Mouse (Mus musculus): Measurements from ENCODE around the gene Eif3j1. TPM values are rescaled to one million over a fixed set of nuclear protein-coding genes. Genes with fewer than 3 reads are reported as not detected.

Eif3j1 gene
- polyA plus RNA-seq, 1 experiment from 2014 or later, result 10.0 TPM

DNA sequence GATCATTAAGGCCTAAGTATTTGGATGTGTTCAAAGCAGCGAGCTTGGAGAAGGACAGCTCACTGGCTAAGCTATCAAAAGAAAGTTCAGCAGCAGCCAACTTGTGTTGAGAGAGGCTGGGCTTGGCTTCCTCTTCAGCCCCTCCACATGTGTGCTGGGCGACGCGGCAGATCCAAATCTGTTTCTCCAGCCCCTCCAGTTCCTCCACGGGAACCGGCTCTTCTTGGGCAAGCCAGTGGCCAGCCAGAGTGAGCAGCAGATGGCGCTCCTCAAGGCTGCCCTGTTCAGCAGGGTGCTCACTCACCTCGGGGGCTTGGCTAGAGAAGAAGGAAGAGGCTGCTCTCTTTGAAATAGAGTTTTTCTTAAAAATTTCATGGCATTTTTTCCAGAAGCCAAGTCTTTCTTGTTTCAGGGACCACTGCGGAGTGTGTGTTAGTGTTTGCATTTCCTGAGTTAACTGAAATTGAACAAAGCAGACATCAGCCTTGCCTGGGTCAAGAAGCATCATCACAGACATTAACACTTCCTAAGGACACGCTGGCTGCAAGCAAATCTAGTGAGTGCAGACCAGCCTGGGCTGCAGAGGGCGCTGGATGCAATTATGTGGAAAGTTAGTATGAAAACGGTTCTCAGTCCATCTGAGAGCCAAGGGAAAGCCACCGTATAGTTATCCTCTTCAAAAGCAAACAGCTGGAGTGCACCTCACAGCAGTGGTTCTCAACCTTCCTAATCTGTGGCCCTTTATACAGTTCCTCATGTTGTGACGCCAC, 37.0 kb downstream of the Eif3j1 start:
- Histone ChIP-seq H3K4me2 (replicated peaks; ENCODE audit: low read depth, low read length) (no peak overlapping the region), H3K27me3 (replicated peaks; ENCODE audit: insufficient read depth, low read length) (no peaks in the 10 kb centered on the region), H3K4me3 (ENCODE audit: low read depth, low read length) (no peak overlapping the region), H3K4me1 (ENCODE audit: insufficient read depth, low read depth, low read length) (no peaks in the 10 kb centered on the region), H3K9ac (replicated peaks; ENCODE audit: low read depth) (no peak overlapping the region), H3K9me3 (ENCODE audit: low read length) (no peaks in the 10 kb centered on the region), H3K36me3 (ENCODE audit: insufficient read depth, low read length) (peaks cover 9% of the 10 kb centered on the region; the same call in 1 of the 2 replicates), H3K27ac (ENCODE audit: low read length) (no peak overlapping the region)
- peak; percentile 53 for DNase-seq (ENCODE audit: low spot score)
- peak; percentile 72 for ATAC-seq
- TF ChIP-seq EP300 (IDR thresholded peaks at IDR 0.05), result no peak
- TF ChIP-seq CTCF (IDR thresholded peaks at IDR 0.05), result peak; percentile 61
- 41% methylated on average over 14 of the region's 14 CpGs for WGBS

DNA sequence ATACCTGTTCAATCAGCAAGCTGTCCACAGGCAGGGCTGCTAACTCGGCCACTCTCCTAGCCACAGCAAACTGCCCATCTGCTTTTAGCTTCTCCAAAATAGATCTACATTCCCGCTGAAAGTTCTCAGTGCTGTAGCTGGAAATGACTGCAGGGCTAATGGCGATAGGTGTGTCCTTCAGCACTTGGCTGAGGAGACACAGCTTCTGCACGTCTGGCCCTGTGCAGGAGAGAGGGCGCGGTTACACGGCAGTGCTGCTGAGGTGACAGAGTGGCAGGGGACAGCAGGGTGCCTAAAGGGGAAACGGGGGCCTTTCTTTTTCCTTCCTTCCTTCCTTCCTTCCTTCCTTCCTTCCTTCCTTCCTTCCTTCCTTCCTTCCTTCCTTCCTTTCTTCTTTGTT, 37.9 kb downstream of the Eif3j1 start:
- Histone ChIP-seq H3K9ac (replicated peaks; ENCODE audit: low read depth) (no peak overlapping the region), H3K36me3 (ENCODE audit: insufficient read depth, low read length) (0 out of 2 replicates have a peak, but pooled peaks cover 9% of the 10 kb centered on the region), H3K4me3 (ENCODE audit: low read depth, low read length) (no peak overlapping the region), H3K27me3 (replicated peaks; ENCODE audit: insufficient read depth, low read length) (no peaks in the 10 kb centered on the region), H3K9me3 (ENCODE audit: low read length) (no peaks in the 10 kb centered on the region), H3K4me2 (replicated peaks; ENCODE audit: low read depth, low read length) (no peak overlapping the region), H3K27ac (ENCODE audit: low read length) (no peak overlapping the region), H3K4me1 (ENCODE audit: insufficient read depth, low read depth, low read length) (no peaks in the 10 kb centered on the region)
- no peak for DNase-seq (ENCODE audit: low spot score)
- ATAC-seq, result no peak
- TF ChIP-seq CTCF (IDR thresholded peaks at IDR 0.05) (no peak), EP300 (IDR thresholded peaks at IDR 0.05) (no peak)
- WGBS, result 75% methylated on average over 8 of the region's 8 CpGs

DNA sequence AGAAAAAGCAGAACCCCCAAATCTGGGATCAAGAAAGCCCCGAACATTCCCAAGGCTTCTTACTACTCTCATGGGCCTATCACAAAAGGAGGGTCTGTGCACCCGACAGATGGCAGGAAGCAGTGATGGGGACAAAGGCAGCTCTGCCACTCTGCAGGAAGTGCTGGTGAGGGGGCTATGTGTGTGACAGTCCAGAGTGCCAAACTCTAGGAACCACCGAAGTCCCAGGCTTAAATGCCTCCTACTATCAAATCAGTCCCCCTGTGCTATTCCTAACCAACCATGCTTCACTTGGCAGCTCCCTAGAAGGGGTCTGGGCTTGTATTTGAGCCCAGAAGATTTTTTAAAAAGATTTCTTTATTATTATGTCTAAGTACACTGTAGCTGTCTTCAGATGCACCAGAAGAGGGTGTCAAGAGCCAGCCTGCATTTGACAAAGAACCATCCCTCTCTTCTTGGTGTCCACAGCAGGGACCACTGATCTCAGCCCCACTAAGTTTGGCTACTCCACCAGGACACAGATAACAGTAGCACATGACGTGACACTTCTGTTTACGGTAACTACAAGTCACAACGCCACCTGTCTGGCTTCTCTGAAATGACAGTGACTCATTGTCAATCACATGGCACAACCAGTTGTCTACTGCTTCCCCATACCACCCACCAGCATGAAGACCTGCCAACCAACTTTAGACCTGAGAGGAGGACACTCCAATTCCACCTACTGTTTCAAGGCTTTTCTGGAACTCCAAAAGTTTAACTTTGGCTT, 41.0 kb downstream of the Eif3j1 start:
- no peak overlapping the region for H3K4me2 ChIP-seq (replicated peaks; ENCODE audit: low read depth, low read length)
- no peak overlapping the region for H3K27ac ChIP-seq (ENCODE audit: low read length)
- no peaks in the 10 kb centered on the region for H3K9me3 ChIP-seq (ENCODE audit: low read length)
- ATAC-seq (no peak), DNase-seq (ENCODE audit: low spot score) (no peak)
- H3K27me3 ChIP-seq (replicated peaks; ENCODE audit: insufficient read depth, low read length), result no peaks in the 10 kb centered on the region
- H3K36me3 ChIP-seq (ENCODE audit: insufficient read depth, low read length), result 0 out of 2 replicates have a peak, but pooled peaks cover 15% of the 10 kb centered on the region
- H3K4me3 ChIP-seq (ENCODE audit: low read depth, low read length), result no peak overlapping the region
- H3K9ac ChIP-seq (replicated peaks; ENCODE audit: low read depth), result no peak overlapping the region
- TF ChIP-seq CTCF (IDR thresholded peaks at IDR 0.05), result no peak; the same call in 1 of the 2 replicates
- no peak for TF ChIP-seq EP300 (IDR thresholded peaks at IDR 0.05)
- no peaks in the 10 kb centered on the region for H3K4me1 ChIP-seq (ENCODE audit: insufficient read depth, low read depth, low read length)
- WGBS, result 78% methylated on average over 6 of the region's 6 CpGs

DNA sequence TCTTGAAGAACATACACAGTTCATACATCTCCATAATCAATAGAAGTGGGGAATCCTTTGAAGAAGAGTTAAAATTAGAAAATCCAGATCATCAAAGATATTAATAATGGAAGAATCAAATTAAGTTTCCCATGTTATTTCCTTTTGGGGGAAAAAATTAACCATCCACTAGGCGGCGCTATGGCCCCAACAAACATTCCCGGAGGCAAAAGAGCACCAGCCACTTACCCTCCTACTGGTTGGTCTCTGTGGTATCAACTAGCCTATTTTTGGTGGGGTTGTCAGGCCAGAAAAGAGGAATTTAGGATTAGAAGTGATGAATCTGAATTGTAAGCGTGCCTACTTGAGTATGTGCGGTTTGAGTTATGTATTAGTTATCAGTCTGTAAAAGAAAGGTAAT, 41.6 kb downstream of the Eif3j1 start:
- Histone ChIP-seq H3K9me3 (ENCODE audit: low read length) (no peaks in the 10 kb centered on the region), H3K4me1 (ENCODE audit: insufficient read depth, low read depth, low read length) (no peaks in the 10 kb centered on the region), H3K4me3 (ENCODE audit: low read depth, low read length) (no peak overlapping the region), H3K9ac (replicated peaks; ENCODE audit: low read depth) (no peak overlapping the region), H3K4me2 (replicated peaks; ENCODE audit: low read depth, low read length) (no peak overlapping the region), H3K27me3 (replicated peaks; ENCODE audit: insufficient read depth, low read length) (no peaks in the 10 kb centered on the region), H3K27ac (ENCODE audit: low read length) (no peak overlapping the region), H3K36me3 (ENCODE audit: insufficient read depth, low read length) (0 out of 2 replicates have a peak, but pooled peaks cover 10% of the 10 kb centered on the region)
- TF ChIP-seq EP300 (IDR thresholded peaks at IDR 0.05) (no peak), CTCF (IDR thresholded peaks at IDR 0.05) (peak; percentile 84)
- DNase-seq (ENCODE audit: low spot score), result peak; percentile 70
- 33% methylated on average over 5 of the region's 5 CpGs for WGBS
- ATAC-seq, result no peak

DNA sequence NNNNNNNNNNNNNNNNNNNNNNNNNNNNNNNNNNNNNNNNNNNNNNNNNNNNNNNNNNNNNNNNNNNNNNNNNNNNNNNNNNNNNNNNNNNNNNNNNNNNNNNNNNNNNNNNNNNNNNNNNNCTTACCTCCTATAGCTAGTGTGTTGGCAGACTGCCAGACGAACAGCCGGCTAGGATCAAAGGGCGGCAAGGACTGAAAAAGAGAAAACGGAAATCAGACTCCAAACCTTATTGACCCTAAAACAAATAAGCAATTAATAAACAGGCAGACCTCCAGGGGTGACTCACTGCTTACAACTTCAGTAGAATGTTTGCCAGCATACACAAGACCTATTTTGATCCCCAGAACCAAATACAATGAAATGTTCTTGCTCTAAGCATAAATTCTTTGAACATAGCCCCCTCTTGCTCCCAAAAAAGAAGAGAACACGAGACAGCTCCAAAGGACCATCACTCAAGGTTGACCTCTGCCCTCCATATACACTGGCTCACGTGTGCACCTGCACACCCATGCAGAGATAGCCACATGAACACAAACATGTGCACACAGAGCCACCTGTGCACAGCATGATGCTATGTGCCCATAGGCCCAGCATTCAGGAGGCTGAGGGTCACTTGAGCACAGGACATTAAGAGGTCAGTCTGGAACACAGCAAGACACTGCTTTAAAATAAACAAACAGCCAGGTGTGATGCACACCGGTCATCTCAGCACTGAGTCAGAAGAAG, 53.5 kb downstream of the Eif3j1 start:
- no peak overlapping the region for H3K27ac ChIP-seq (ENCODE audit: low read length)
- ATAC-seq (peak; percentile 41), DNase-seq (ENCODE audit: low spot score) (peak; percentile 51)

DNA sequence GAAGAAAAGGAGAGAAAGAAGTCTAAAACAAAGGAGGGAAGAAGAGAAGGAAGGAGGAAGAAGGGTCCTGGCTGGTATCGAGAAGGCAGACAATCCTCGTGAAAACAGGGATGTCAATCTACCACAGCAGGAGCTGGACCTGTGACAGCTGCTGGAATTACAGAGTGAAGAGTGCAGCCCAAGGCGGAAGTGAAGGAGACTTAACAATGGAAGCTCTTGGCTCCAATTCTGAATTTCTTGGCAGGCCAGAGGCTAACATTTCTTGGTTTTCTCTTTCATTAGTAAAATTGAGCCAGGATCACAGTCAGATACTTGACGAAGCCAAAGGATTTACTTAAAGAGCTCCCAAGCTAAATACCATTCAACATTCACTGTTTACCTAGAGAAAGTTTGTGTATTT, 58.1 kb downstream of the Eif3j1 start:
- H3K4me1 ChIP-seq (ENCODE audit: insufficient read depth, low read depth, low read length), result no peaks in the 10 kb centered on the region
- ATAC-seq (no peak), DNase-seq (ENCODE audit: low spot score) (peak; percentile 68)
- no peak for TF ChIP-seq EP300 (IDR thresholded peaks at IDR 0.05)
- TF ChIP-seq CTCF (IDR thresholded peaks at IDR 0.05), result no peak
- no peak overlapping the region for H3K4me3 ChIP-seq (ENCODE audit: low read depth, low read length)
- H3K36me3 ChIP-seq (ENCODE audit: insufficient read depth, low read length), result peaks cover 8% of the 10 kb centered on the region; the same call in 1 of the 2 replicates
- H3K27ac ChIP-seq (ENCODE audit: low read length), result no peak overlapping the region
- WGBS, result 32% methylated on average over 4 of the region's 4 CpGs
- H3K27me3 ChIP-seq (replicated peaks; ENCODE audit: insufficient read depth, low read length), result no peaks in the 10 kb centered on the region
- no peak overlapping the region for H3K4me2 ChIP-seq (replicated peaks; ENCODE audit: low read depth, low read length)
- H3K9me3 ChIP-seq (ENCODE audit: low read length), result no peaks in the 10 kb centered on the region
- no peak overlapping the region for H3K9ac ChIP-seq (replicated peaks; ENCODE audit: low read depth)

More for the DNA sequence above, 53.5 kb downstream of the Eif3j1 start:
- Histone ChIP-seq H3K9ac (replicated peaks; ENCODE audit: low read depth) (no peak overlapping the region), H3K36me3 (ENCODE audit: insufficient read depth, low read length) (peaks cover 11% of the 10 kb centered on the region; the same call in 1 of the 2 replicates), H3K4me2 (replicated peaks; ENCODE audit: low read depth, low read length) (no peak overlapping the region), H3K27me3 (replicated peaks; ENCODE audit: insufficient read depth, low read length) (no peaks in the 10 kb centered on the region), H3K4me3 (ENCODE audit: low read depth, low read length) (no peak overlapping the region), H3K9me3 (ENCODE audit: low read length) (no peaks in the 10 kb centered on the region), H3K4me1 (ENCODE audit: insufficient read depth, low read depth, low read length) (no peaks in the 10 kb centered on the region)
- 21% methylated on average over 7 of the region's 7 CpGs for WGBS
- TF ChIP-seq CTCF (IDR thresholded peaks at IDR 0.05) (no peak), EP300 (IDR thresholded peaks at IDR 0.05) (no peak)

Data from lung, postnatal 0 days (tissue).